Mouse (Mus musculus) layer of hippocampus, adult 18-20 months (tissue): ENCODE data around the gene Olfml1. TPM values are rescaled to one million over a fixed set of nuclear protein-coding genes. Genes with fewer than 3 reads are reported as not detected.

Source experiments
- DNase-seq, 2 experiments: peaks; one replicate each; pipeline ENCODE4 v3.0.0; 2022; ENCODE audit warnings: low spot score in 2 of 2
- total RNA-seq, 2 experiments: library from RNA; stranded (reverse); gene quantifications; 2 replicates each; pipeline ENCODE4 v1.2.3; 2021

Gene Olfml1
- total RNA-seq, 2 experiments from 2014 or later = 15.6 to 18.5 TPM

DNA sequence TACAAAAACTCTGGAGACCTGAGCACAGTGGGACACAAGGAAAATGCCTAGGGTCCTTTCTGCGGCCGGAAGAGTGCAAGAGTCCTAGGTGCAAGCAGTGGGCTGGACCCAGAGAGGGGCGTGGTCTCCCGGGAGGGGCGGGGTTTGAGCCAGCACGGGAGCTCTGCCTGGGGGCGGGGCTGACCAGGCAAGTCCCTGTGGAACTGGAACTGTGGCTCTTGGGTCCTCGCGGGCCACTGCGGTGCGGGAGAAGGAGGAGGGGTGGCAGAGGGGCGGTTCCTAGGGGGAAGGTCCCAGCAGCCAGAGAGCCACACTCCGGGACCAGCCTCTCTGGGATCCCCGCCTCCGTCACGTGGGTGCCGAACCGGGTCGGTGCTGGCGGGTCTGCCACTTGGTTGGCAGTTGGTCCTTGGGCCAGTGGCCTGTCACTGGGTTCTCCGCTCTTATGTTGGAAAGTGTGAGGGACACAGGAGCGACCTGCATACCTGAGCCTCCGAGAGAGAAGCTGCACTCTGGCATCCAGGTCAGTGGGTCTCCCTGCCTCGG, 27.7 kb downstream of the Olfml1 start, which contains the start of gene Ppfibp2:
Gene Ppfibp2, plus strand, starts transcription at position 351 of the 546 bp plus-strand sequence.
- DNase-seq = peak; percentile 74 to 83

DNA sequence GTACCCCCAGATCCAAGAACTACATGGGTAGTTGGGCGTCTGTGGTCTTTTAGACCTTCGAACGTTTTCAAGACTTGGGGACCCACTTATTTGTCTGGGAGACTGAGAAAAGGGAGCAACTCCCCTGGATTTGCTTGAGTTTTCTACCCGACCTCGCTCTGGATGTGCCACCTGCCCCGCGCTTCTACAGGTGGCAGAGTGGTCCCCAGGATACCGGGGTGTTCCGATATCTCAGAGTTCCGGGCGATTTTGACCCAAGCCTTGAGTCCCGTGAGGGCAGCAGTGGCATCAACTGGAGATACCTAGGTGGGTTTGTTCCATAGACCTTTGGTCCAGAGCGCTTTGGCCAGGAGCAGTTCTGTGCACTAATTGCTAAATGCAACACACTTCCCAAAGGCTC, 28.2 kb downstream of the Olfml1 start:
- no peak for DNase-seq

DNA sequence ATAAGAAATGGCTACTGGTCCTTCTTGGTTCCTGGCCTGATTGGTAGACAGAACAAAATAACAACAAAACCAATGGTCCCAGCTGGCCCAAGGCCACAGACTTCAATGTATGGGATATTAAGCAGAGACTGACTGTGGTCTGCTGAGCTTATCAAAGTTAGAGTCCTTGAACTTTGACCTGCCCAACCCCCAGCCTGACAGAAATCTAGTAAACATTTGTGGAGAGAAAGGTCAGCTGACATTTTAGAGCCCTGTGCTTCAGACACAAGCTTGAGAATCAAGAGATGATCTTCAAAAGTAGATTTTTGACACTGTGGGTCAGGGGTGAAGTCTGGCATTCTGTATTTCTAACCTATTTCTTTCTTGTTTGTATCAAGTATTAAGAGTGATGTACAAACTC, 29.5 kb downstream of the Olfml1 start:
- DNase-seq = no peak

DNA sequence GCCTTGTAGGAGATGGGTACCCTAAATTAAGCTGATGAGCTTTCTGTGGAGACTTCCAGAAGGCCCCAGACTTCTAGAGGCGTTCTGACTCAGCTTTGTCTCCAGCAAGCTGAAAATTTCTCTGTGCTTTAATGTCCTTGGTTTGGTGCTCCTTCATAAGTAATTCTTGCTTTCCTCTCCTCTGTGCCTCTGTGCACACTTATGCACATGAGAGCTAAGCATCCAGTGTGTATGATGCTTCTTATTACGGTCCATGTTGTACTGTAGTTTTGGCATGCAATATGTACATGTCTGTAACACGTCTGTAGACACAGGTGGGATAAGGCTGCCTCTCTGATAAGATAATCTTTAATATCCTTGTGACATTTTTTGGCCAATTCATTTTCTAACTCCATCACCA, 30.7 kb downstream of the Olfml1 start:
- no peak for DNase-seq

DNA sequence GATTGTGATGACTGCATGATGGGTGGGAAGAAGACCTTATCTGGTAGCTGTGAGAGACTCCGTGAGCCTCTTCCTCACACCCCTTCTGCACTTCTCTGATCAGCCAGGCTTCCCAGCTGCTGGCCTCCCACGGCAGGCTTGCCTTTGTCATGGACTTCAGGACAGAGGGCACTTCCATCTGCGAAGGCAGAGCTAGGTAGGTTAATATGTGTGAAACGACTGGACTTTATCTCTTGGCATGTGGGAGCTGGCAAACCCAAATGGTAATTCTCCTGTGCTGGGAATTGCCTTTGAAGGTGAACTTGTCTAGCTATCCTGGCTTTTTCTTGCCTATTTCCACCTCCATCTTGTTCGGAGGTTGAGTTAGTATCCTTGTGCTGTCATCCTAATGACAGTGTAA, 33.4 kb downstream of the Olfml1 start:
- no peak for DNase-seq

DNA sequence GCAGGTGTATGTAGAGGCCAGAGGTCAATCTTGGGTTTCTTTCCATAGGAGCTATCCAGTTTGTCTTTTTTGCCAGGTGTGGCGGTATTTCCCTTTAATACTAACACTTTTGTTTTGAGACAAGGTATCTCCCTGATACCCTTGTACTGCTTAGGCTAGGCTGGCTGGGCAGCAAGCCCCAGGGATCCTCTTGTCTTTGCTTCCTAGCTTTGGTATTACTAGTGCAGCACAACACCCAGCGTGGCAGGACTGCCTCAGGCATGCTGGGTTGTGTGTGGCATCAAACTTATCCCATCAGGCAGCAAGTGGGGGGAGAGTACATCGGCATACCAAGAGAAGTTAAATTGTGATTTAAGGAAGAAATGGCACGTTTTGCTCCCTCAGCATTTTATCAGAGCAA, 35.3 kb downstream of the Olfml1 start:
- no peak for DNase-seq

DNA sequence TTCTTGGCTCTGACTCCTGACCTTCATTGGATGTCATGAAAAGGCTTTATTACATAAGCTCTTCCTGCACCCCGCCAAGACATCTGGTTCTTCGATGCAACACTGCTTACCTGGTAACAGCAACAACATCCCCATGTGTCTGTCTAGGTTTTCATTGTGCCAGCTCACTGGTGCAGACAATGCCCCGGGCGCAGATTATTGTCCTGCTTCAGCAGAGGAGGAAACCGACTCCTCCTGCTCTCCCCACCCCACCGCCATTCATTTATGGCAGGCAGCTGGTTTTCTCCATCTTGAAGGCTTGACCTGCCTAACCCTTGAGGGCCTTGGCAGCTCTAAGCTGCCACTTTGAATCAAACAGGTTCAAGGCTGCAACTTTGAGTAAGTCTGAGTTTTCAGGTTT, 35.7 kb downstream of the Olfml1 start:
- no peak for DNase-seq

DNA sequence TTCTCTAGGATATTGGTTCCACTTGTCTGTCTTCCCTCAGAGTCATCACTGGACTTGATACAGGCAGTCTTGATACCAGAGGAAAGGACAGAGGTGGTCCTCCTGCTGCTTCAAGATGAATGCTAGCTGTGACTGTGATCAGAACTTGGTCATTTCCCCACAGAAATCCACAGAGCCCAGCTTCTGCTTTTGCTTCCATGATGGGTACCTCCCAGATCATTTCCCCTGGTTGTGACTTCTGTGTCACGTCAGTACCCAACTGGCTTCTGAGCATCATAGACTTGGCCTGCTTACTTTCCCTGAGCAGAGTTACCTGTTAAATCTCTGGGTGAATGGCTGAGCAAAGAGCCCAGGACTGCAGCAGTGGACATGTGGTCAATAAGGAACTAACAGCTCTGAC, 40.5 kb downstream of the Olfml1 start:
- DNase-seq = no peak

DNA sequence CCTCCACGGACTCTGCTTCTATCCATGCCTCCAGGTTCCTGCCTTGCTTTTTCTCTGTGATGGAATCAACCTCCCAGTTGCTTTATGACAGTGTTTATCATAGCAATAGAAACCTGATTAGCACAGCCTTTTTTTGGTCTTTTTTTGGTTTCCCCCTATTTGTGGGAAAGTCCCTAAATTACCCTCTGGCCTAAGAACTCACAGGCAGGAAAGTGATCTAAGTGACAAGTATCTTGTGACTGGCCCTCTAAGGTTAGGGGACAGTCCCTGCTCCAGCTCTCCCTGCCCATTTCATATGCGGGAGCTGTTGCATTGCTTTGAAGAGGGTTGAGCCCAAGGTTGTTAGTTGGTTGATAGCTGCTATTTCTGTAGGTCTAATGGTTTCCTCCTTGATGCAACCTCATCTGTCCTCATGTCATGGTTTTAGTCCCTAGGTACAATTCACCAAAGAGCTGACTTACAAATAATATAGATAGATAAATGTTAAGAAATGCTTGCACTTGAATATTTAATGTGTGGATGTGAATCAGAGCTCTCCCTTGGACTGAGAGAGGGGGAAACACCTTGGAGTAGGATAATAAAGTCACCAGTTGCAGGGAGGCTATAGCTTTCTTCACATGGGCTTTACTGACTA, 42.5 kb downstream of the Olfml1 start:
- no peak for DNase-seq

DNA sequence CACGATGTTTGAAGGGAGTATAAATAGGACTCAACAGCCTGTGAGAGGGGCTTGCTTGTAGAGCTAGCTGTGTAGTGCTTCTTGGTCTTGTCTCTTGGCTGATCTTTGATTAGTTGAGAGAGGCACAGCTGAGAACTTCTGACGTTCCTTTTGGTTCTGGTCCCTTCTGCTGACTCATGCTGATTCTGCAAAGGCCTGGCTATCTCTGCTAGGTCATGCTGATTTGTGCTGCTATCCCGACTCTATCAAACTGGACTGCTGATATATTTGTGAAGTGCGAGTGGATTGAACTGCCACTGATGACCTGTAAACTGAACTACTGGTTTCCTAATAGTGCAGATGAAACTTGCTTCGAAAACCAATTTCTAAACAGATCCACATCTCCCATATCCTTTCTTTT, 43.6 kb downstream of the Olfml1 start:
- no peak for DNase-seq

DNA sequence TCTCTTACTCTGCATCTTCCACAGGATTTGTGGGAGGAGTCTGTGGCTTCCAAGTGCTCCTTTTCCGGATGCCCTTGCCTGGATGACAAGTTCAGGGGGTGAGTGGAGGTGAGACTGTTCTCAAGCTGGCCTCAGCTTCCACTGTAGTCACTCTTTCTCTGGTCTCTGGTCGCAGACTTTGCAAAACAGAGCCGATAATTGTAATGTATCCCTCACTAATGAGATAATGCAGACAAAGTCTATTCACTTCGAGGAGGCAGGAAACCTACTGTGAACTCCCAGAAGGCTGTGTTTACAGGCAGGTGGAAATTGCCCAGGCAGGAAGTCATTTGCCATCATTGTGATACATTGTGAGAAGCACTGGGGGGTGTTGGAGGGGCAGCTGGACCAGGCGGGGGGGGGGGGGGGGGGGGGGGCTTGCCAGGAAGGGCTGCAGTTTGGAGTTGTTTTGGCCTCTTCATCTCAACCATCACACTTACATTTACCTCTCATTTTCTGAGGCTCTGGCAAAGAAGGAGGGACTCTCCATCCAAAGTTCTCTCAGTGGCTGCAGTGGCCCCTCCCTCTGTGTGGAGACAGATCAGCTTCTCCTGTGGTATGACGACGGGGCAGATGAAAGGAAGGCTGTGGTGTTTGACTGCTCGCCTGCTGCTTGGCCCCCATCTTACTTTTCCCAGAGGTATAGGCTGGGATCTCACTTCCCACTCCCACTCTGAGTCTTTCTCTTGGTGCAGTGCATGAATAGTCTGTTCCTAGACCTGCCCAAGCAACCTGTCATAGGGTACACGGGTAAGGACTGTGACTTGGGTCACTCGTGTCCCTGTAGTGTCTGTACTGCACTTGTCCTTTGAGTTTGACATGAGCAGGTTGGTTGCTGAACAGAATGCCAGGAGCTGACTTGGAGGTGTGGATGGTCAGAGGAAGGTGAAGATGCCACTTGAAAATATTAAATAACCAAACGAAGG, 51.1 kb downstream of the Olfml1 start:
- no peak for DNase-seq

DNA sequence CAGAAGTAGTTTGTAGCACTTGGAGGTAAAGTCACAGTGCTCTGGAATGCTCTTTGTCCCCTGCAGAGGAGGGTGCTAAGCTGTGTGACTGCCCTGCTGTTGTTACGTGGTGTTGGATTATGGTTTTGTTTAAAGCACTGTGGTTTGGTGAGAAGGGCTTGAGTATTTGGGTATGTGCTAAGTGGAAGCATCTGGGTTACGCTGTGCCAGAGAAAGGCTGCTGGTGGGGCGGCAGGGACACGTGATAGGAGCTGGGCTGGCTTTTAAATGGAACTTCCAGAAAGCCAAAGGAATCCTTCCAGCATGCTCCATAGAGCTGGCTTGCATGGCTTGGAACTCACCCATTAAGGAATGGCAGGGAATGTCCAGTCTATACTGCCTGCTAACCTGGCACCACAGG, 52.0 kb downstream of the Olfml1 start:
- no peak for DNase-seq

DNA sequence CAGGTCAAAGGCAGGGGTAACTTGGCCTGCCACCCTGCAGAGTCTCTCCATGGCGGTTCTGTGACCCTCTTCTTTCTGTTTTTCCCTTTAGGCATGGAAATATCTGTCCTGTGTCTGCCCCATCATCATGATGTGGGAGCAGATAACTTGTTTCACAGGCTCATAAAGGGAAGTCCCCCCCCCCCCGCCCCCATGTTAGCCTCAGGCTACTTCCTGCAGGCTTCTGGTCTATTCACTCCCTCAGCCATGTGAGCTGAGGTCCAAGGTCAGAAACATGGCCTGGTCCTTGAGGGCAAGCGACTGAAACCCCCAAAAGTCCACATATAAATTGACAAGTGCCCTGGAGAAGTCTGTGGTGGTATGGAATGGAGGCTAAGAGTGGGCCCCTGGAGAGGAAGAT, 52.9 kb downstream of the Olfml1 start:
- no peak for DNase-seq

DNA sequence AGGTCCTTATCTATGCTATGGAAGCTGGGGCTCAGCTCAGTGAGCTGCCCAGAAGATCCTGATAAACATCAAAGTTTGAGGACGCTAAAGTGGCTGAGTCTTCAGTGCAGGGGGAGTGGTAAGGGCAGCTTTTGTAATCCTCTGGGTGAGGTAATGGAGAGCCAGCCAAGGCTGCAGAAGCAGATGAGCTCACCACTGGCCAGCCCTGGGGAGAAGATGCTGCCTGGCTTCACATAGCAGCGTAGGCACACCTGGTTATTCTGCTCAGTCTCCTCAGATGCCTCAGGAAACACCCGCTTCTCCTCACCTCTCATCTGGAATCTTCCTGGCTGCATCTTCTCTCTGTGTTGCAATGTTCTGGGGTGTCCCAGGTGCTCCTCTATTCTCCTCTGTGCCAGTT, 57.2 kb downstream of the Olfml1 start:
- no peak for DNase-seq

DNA sequence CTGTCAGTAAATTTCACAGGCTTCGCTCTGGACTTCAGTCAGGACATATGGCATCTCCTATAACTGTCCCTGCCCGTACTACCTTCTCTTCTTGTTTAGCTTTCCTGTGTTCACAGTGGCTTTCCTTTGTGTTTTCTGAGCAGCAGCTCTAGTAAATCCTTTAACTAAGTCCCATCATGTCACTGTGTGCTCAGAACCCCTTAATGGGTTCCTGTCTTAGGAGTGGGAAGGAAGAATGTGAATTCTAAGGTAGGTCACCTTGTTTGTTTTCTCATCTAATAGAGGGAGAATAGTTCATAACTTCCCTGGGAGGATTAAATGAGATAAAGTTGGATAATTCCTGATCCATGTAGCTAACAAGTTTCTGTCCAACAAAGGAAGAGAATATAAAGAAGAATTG, 57.8 kb downstream of the Olfml1 start, which contains the start of gene 5330417H12Rik:
Gene 5330417H12Rik, minus strand, starts transcription at position 101 of the 400 bp plus-strand sequence.
- DNase-seq = no peak

DNA sequence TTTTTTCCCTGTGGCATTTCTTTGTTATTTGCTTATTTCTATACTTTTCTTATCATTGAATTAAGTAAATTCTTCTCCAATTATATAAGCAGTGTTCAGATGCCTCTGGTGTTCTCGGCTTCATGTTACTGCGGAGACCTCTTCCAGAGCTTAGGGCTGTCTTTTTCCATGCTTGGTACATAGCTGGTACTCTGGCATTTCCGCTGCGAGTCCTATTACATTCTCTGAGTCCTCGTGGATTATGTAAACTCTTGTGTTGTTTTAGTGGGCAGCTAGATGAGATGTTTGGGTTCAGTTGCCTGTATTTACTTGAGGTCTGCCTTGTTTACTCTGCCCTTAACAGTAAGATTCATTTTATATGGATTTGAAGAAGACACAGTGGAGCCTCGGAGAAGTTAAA, 58.5 kb downstream of the Olfml1 start:
- no peak for DNase-seq

DNA sequence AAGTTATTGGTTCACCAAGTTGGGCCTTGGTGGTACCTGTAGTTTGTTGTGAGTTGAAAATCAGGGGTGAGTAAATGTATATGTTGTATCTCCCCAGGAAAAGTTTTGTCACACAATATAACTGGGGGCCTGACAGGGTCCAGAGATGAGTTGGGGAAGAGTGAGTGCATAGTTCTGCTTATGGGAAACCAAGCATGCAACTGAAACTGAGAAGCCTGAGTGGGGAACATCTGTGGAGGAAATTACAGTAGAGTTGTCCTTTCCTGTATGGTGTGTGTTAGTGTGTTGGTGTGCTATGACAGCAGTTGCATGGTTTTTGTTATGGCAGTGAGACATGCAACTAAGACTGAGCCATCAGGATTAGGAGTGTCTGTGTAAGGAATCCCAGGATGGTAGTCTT, 61.1 kb downstream of the Olfml1 start:
- DNase-seq = no peak

DNA sequence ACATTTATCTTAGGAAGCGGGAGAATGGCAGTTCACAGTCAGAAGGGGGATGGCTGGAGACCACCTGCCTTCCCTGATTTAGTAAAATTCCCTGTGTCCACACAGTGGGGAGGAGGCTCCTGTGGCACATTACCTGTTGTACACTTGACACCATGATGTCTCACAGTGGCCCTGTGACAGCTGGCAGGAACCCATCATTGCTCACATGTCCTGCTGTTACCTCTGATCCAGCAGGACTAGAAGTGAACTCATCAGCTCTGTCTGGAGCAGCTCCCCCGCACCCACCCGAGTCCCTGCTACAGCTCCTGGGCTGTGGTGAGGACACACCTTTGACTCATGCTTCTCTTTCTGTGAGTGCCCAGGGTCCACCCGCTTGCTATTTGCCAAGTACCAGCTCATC, 66.0 kb downstream of the Olfml1 start:
- DNase-seq = no peak

DNA sequence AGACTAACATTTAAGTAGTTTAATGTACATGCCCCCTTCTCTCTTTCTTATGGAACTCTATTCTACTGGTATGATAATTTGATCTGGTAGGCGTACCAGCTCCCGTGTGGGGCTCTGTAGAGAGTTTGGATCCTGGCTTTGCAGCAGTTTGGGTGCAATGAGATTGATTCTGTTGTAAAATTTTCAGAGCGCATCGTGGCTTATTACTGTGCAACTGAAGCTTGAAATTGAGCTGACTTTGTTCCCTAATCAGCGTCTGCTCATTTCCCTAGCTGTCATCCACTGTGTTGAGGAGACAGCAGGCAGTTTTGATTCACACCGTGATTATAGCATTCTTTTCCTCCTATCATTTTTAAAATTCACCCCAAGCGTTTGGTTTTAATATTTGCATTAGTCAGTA, 70.2 kb downstream of the Olfml1 start:
- peak; percentile 8 to 30 for DNase-seq

DNA sequence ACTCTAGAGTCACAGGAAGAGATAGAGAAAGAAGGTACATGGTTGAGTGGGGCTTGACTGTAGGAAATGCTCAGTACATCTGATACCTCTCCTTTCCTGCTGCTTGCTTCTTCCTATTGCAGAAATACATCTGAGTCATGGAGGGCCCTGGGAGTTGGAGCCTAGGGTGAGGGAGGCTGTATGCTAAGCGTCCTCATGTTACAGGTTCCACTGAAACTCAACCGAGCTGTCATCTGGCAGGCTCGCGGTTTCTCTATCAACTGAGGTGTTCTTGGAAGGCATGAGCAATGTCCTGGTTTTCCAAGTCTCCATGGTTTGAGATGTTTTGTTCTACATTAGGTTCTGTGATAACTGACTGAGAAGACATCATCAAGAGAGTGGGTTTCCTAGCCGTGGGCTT, 70.8 kb downstream of the Olfml1 start:
- DNase-seq = no peak
